Mouse (Mus musculus): ENCODE measurements around the gene Emc4. TPM values are rescaled to one million over a fixed set of nuclear protein-coding genes. Genes with fewer than 3 reads are reported as not detected.

Emc4 gene
- polyA plus RNA-seq, 1 experiment: 96.1 TPM

DNA sequence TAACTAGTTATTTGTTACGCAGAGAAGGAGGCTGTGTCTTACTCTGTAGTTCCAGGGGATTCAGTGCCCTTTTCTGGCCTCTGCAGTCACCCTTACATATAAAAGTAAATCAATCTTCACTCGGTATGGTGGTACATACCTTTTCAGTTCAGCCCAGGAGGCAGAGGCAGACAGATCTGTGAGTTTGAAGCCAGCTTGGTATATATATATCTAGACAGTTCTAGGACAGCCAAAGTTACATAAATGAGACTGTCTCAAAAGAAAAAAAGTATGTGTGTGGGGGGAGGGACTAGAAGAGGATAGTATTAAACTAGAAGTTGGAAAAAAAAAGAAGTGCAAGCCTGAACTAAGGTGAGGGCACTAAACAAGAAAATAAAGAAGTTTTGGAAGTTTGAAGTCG is 19.6 kb downstream of the Emc4 start:
- Histone ChIP-seq H3K27me3 (ENCODE audit: control insufficient read depth, insufficient read depth, low read length) (no peaks in the 10 kb centered on the region), H3K27ac (ENCODE audit: control insufficient read depth, insufficient read depth, low read length) (no peak overlapping the region), H3K36me3 (ENCODE audit: control insufficient read depth, insufficient read depth, low read length) (peaks cover 68% of the 10 kb centered on the region), H3K4me1 (replicated peaks; ENCODE audit: control insufficient read depth, insufficient read depth, low read length) (no peaks in the 10 kb centered on the region), H3K4me3 (ENCODE audit: control insufficient read depth, insufficient read depth, low read length) (no peak overlapping the region)
- DNase-seq: no peak
- no peak for TF ChIP-seq POLR2A (IDR thresholded peaks at IDR 0.05; ENCODE audit: control insufficient read depth, extremely low read depth, insufficient read depth, low read length, poor library complexity)
- no peak for TF ChIP-seq CTCF (IDR thresholded peaks at IDR 0.05; ENCODE audit: borderline replicate concordance, control insufficient read depth, extremely low read depth, insufficient read depth, low read length, poor library complexity)
- whole genome bisulfite sequencing: 93% methylated on average over 3 of the region's 3 CpGs

DNA sequence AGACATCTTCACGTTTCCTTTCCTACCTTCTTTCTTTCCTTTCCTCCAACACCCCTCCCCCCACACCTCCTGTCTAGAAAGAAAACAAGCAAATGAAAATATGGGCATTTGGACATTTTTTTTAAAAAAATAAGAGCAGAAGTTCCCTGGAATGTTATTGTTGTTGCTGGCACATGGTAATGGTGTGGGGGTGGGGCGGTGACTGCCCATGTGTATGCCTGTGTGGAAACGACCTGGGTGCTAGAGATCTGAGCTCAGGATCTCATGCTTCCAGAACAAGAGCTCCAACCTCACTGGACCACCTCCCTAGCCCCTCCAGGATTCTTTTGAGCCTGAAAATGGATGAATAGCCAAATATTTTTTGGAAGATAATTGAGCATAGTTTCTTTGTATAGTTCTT is 26.7 kb downstream of the Emc4 start:
- Histone ChIP-seq H3K27me3 (ENCODE audit: control insufficient read depth, insufficient read depth, low read length) (no peaks in the 10 kb centered on the region), H3K36me3 (ENCODE audit: control insufficient read depth, insufficient read depth, low read length) (peaks cover 64% of the 10 kb centered on the region), H3K27ac (ENCODE audit: control insufficient read depth, insufficient read depth, low read length) (no peak overlapping the region), H3K4me1 (replicated peaks; ENCODE audit: control insufficient read depth, insufficient read depth, low read length) (no peaks in the 10 kb centered on the region), H3K4me3 (ENCODE audit: control insufficient read depth, insufficient read depth, low read length) (no peak overlapping the region)
- TF ChIP-seq CTCF (IDR thresholded peaks at IDR 0.05; ENCODE audit: borderline replicate concordance, control insufficient read depth, extremely low read depth, insufficient read depth, low read length, poor library complexity) (no peak), POLR2A (IDR thresholded peaks at IDR 0.05; ENCODE audit: control insufficient read depth, extremely low read depth, insufficient read depth, low read length, poor library complexity) (no peak)
- DNase-seq: no peak
- 86% methylated on average over 3 of the region's 3 CpGs for whole genome bisulfite sequencing

DNA sequence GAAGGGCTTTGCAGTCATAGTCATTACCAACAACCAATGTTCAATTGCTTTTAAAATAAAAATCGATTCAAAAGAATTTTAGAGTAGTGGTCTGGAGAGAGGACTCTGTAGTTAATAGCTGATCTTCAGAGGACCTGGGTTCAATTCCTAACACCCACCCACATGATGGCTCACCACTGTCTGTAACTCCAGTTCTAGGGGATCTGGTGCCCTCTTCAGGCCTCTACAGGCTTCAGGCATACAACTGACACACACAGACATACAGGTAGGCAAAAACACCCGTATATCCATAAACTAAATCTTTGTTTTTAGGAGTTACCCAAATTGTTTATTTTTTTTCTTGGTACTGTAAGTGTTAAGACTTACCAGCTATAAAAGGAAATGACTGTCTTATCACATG is 28.1 kb downstream of the Emc4 start:
- Histone ChIP-seq H3K4me1 (replicated peaks; ENCODE audit: control insufficient read depth, insufficient read depth, low read length) (no peaks in the 10 kb centered on the region), H3K4me3 (ENCODE audit: control insufficient read depth, insufficient read depth, low read length) (no peak overlapping the region), H3K27me3 (ENCODE audit: control insufficient read depth, insufficient read depth, low read length) (no peaks in the 10 kb centered on the region), H3K36me3 (ENCODE audit: control insufficient read depth, insufficient read depth, low read length) (peaks cover 73% of the 10 kb centered on the region), H3K27ac (ENCODE audit: control insufficient read depth, insufficient read depth, low read length) (no peak overlapping the region)
- DNase-seq: peak; percentile 12
- TF ChIP-seq CTCF (IDR thresholded peaks at IDR 0.05; ENCODE audit: borderline replicate concordance, control insufficient read depth, extremely low read depth, insufficient read depth, low read length, poor library complexity) (no peak), POLR2A (IDR thresholded peaks at IDR 0.05; ENCODE audit: control insufficient read depth, extremely low read depth, insufficient read depth, low read length, poor library complexity) (no peak)
- WGBS: 94% methylated on average over 2 of the region's 2 CpGs

- TF ChIP-seq POLR2A (IDR thresholded peaks at IDR 0.05; ENCODE audit: control insufficient read depth, extremely low read depth, insufficient read depth, low read length, poor library complexity): no peak
- no peak for TF ChIP-seq CTCF (IDR thresholded peaks at IDR 0.05; ENCODE audit: borderline replicate concordance, control insufficient read depth, extremely low read depth, insufficient read depth, low read length, poor library complexity)
- 98% methylated on average over 6 of the region's 6 CpGs for WGBS
- DNase-seq: no peak
- Histone ChIP-seq H3K27ac (ENCODE audit: control insufficient read depth, insufficient read depth, low read length) (no peak overlapping the region), H3K4me3 (ENCODE audit: control insufficient read depth, insufficient read depth, low read length) (no peak overlapping the region), H3K27me3 (ENCODE audit: control insufficient read depth, insufficient read depth, low read length) (no peaks in the 10 kb centered on the region), H3K36me3 (ENCODE audit: control insufficient read depth, insufficient read depth, low read length) (peaks cover 77% of the 10 kb centered on the region), H3K4me1 (replicated peaks; ENCODE audit: control insufficient read depth, insufficient read depth, low read length) (no peaks in the 10 kb centered on the region)
Observed at GRCm38 (mm10) chr2:112337211-112337610, 30.6 kb downstream of the Emc4 start.

DNA sequence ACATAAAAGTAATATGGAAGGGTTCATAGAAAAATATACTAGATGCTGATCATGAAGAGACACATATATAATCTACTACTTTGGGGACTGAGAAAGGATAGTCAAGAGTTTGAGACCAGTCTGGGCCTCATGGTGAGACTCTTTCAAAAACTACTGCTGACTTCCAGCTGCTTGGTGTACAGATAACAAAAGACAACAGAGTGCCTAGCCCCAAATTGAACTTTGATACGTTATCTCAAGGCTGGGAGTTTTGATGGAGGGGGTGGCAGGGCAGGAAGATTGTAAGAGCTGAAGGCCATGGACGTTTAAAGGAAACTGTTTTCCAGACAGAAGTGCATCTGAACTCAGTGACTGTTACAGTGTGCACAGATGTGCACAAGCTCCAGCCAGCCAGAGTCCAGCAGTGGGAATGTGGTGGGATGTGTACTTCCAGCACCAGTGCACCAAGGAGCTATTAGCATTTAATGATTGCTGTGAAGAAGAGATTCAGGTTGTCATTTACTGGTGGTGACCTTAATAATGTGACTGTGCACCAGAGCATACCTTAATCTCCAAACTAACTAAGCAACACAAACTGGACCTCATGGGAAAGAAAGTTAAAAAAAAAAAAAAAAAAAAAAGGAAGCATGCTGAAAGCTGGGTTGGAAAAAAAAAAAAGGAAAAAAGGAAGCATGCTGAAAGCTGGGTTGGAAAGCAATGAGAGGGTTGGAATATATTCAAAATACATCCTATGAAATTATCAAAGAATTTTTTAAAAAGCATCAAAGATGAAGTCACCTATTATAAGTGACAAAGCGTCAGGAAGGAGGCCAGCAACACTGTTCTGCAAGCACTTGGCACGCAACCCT is 35.6 kb downstream of the Emc4 start:
- Histone ChIP-seq H3K27ac (ENCODE audit: control insufficient read depth, insufficient read depth, low read length) (no peak overlapping the region), H3K36me3 (ENCODE audit: control insufficient read depth, insufficient read depth, low read length) (peaks cover 39% of the 10 kb centered on the region), H3K27me3 (ENCODE audit: control insufficient read depth, insufficient read depth, low read length) (no peaks in the 10 kb centered on the region), H3K4me1 (replicated peaks; ENCODE audit: control insufficient read depth, insufficient read depth, low read length) (no peaks in the 10 kb centered on the region), H3K4me3 (ENCODE audit: control insufficient read depth, insufficient read depth, low read length) (no peak overlapping the region)
- TF ChIP-seq POLR2A (IDR thresholded peaks at IDR 0.05; ENCODE audit: control insufficient read depth, extremely low read depth, insufficient read depth, low read length, poor library complexity) (no peak), CTCF (IDR thresholded peaks at IDR 0.05; ENCODE audit: borderline replicate concordance, control insufficient read depth, extremely low read depth, insufficient read depth, low read length, poor library complexity) (no peak)
- DNase-seq: no peak
- 94% methylated on average over 4 of the region's 4 CpGs for WGBS

- H3K27me3 ChIP-seq (ENCODE audit: control insufficient read depth, insufficient read depth, low read length): no peaks in the 10 kb centered on the region
- no peak overlapping the region for H3K4me3 ChIP-seq (ENCODE audit: control insufficient read depth, insufficient read depth, low read length)
- H3K4me1 ChIP-seq (replicated peaks; ENCODE audit: control insufficient read depth, insufficient read depth, low read length): no peaks in the 10 kb centered on the region
- H3K36me3 ChIP-seq (ENCODE audit: control insufficient read depth, insufficient read depth, low read length): peaks cover 6% of the 10 kb centered on the region; the same call in 1 of the 2 replicates
- TF ChIP-seq POLR2A (IDR thresholded peaks at IDR 0.05; ENCODE audit: control insufficient read depth, extremely low read depth, insufficient read depth, low read length, poor library complexity) (no peak), CTCF (IDR thresholded peaks at IDR 0.05; ENCODE audit: borderline replicate concordance, control insufficient read depth, extremely low read depth, insufficient read depth, low read length, poor library complexity) (no peak)
- no peak overlapping the region for H3K27ac ChIP-seq (ENCODE audit: control insufficient read depth, insufficient read depth, low read length)
- no peak for DNase-seq
- whole genome bisulfite sequencing: 96% methylated on average over 11 of the region's 11 CpGs
Observed at GRCm38 (mm10) chr2:112328069-112328777, 39.6 kb downstream of the Emc4 start.

All from thymus, adult 2 months (tissue).